Mouse (Mus musculus) forebrain, embryonic 14.5 days (tissue): ENCODE results near the gene Prr3. TPM values are rescaled to one million over a fixed set of nuclear protein-coding genes. Genes with fewer than 3 reads are reported as not detected.

Experiments used
- ATAC-seq: fragments of 200-750 bp; cut with Nextera tagmentation; 2 replicates; pipeline ENCODE4 v1.8.0; 2017; ENCODE audit warnings: mild to moderate bottlenecking, moderate library complexity
- DNase-seq: peaks from one replicate; pipeline ENCODE4 v3.0.0-alpha.2; 2015; ENCODE audit warnings: low spot score
- H3K27ac ChIP-seq: fragments of 300-500 bp; sonication (generic); 2 replicates; pipeline ENCODE4 v1.5.1; 2014; ENCODE audit warnings: low read depth, mild to moderate bottlenecking, control low read depth, low read length, moderate library complexity
- H3K27me3 ChIP-seq: fragments of 300-500 bp; sonication (generic); replicated peaks from 2 replicates; pipeline ENCODE4 v1.6.1; 2014; ENCODE audit warnings: low read length, control low read depth, mixed read lengths; ENCODE audit not compliant: control insufficient read depth, insufficient read depth
- H3K36me3 ChIP-seq: fragments of 300-500 bp; sonication (generic); 2 replicates; pipeline ENCODE4 v1.6.1; 2014; ENCODE audit warnings: low read length, control low read depth; ENCODE audit not compliant: control insufficient read depth, insufficient read depth
- H3K4me1 ChIP-seq: fragments of 300-500 bp; sonication (generic); 2 replicates; pipeline ENCODE4 v1.6.1; 2014; ENCODE audit warnings: antibody characterized with exemption, low read length, control low read depth; ENCODE audit not compliant: control insufficient read depth, insufficient read depth
- H3K4me2 ChIP-seq: fragments of 300-500 bp; sonication (generic); 2 replicates; pipeline ENCODE4 v1.6.1; 2014; ENCODE audit warnings: mild to moderate bottlenecking, control low read depth, low read length
- H3K4me3 ChIP-seq: fragments of 300-500 bp; sonication (generic); 2 replicates; pipeline ENCODE4 v1.5.1; 2014; ENCODE audit warnings: low read depth, low read length, control low read depth
- H3K9ac ChIP-seq: fragments of 300-500 bp; sonication (generic); 2 replicates; pipeline ENCODE4 v1.6.1; 2014; ENCODE audit warnings: mild to moderate bottlenecking, low read length, control low read depth, moderate library complexity
- H3K9me3 ChIP-seq: fragments of 300-500 bp; sonication (generic); replicated peaks from 2 replicates; pipeline ENCODE4 v1.6.1; 2016; ENCODE audit warnings: low read length, control low read depth, mixed read lengths; ENCODE audit not compliant: control insufficient read depth
- WGBS: fragments of 180-500 bp; shearing (Covaris S2); extraction: QIAGEN DNeasy Blood & Tissue Kit; methylation state at CpG from one replicate; pipeline ENCODE4 v1.1.7; 2014; 5-methylcytosine and 5-hydroxymethylcytosine counted together
- polyA plus RNA-seq: library from polyadenylated mRNA; unstranded; fragments of >200 nt; fragmentation: Nextera tagmentation; extraction: Ambion mirVana; gene quantifications from 2 replicates; pipeline ENCODE4 v1.2.1, GENCODE M21; 2014

Gene Prr3
- polyA plus RNA-seq, result 58.5 and 69.8 TPM in 2 replicates

DNA sequence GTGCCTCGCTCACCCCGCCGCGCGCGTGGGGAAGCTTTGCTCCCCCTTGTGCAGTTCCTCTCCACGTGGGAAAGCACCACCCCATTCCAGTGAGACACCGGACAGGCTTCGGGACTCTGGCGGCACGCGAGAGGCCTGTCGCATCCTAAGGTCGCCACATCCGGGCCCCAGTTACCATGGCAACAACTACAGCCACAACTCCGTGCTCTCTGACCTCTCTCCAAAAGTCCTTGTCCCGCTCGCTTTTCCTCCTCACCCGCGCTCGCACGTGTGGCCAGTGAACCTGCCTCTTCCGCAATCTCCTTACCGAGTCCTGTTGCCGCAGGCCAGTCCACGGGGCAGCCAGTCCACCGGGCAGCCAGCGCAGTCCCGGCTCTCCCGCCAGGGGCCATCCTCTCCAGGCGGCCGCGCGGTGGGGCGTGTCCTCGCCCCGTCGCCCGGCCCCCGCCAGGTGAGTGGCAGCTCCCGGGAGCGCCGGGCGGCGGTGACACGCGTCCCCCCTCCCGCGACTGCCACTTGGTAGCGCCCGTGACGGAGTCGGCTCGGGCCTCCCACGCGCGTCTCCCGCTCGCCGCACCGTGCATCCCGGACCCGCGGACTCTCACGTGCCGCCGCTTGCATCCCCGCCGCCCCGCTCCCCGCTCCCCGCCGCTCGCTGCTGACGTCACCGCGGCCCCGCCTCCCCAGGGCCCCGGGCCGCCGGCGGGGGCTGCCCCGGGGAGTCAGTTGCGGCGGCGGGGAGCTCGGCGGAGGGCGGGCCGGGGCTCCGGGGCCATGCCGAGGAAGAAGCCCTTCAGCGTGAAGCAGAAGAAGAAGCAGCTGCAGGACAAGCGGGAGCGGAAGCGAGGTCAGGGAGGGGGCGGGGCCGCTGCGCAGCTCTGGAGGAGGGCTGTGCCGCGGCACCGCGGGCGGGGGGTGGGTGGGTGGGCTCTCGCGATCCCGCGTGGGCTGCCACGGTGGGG is at the start of gene Prr3, which contains the start of gene Gnl1:
Gene Prr3, minus strand, starts transcription at position 836 of the 962 bp plus-strand sequence.
Gene Gnl1, plus strand, starts transcription at position 451 of the 962 bp plus-strand sequence.
- peak within 1 kb of the TSS; percentile 88 for H3K4me2 ChIP-seq
- H3K9ac ChIP-seq, result peak within 1 kb of the TSS; percentile 80
- H3K27me3 ChIP-seq, result no peaks in the 10 kb centered on the region
- peak; percentile 82 for ATAC-seq
- WGBS, result under 1% methylated on average over 87 of the region's 109 CpGs
- no peaks in the 10 kb centered on the region for H3K9me3 ChIP-seq
- DNase-seq, result peak; percentile 93
- H3K36me3 ChIP-seq, result peaks cover 43% of the 10 kb centered on the region
- peak within 1 kb of the TSS; percentile 94 for H3K27ac ChIP-seq
- peak within 1 kb of the TSS; percentile 90 for H3K4me3 ChIP-seq
- peaks cover 14% of the 10 kb centered on the region; the same call in 1 of the 2 replicates for H3K4me1 ChIP-seq

DNA sequence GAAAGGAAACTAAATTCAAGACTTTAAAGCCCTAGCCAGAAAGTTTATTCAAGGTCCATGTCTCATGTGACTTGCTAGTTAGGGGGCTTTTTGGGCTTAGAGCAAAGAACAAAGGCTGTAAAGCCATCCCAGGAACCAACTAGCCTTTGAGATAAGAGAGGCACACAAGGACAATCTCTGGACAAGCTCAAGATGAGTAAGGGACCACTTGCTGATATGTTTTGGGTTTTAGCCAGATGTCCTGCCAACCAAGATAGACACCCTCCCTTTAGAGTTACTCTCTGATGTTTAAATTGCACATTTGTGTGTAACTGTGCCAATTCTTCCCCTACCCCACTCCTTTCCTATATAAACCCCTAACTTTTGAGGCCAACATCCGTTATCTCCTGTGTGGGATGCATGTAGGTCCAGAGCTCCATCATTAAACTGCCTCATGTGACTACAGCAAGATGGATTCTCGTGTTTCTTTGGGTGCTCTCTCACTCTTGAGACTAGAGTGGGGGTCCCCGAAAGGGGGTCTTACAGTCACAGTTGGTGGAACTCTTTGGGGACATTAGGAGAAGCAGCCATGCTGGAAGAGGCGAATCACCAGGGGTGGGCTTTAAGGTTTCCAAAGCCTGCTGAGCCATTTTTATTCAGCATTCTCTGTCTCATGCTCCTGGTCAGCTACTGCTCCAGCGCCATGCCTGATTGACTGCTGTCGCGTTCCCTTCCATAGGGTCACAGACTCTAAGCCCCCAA is 49.0 kb upstream of the Prr3 start:
- no peak overlapping the region for H3K4me3 ChIP-seq
- 90% methylated on average over 7 of the region's 7 CpGs for WGBS
- H3K4me1 ChIP-seq, result no peaks in the 10 kb centered on the region
- ATAC-seq (no peak), DNase-seq (no peak)
- H3K4me2 ChIP-seq, result no peak overlapping the region
- no peaks in the 10 kb centered on the region for H3K36me3 ChIP-seq
- H3K27ac ChIP-seq, result no peak overlapping the region
- no peaks in the 10 kb centered on the region for H3K27me3 ChIP-seq
- no peak overlapping the region for H3K9ac ChIP-seq
- H3K9me3 ChIP-seq, result no peaks in the 10 kb centered on the region

DNA sequence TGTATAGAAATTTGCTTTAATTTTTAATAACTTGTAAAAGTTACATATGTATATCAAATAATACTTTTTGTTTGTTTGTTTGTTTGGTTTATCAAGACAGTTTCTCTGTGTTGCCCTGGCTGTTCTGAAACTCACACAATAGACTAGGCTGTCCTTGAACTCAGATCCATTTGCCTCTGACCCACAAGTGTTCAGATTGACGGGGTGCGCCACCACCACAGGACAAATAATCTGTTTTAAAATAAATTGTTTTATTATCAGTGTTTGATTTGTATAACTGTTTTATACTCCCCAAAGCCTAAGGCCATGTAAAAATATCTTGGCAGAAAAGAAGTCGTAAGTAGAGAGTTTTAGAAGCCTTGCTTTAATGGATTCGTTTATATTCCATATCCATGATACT is 47.6 kb upstream of the Prr3 start:
- DNase-seq (no peak), ATAC-seq (no peak)
- Histone ChIP-seq H3K4me3 (no peak overlapping the region), H3K27me3 (no peaks in the 10 kb centered on the region), H3K36me3 (no peaks in the 10 kb centered on the region), H3K4me2 (no peak overlapping the region), H3K9me3 (no peaks in the 10 kb centered on the region), H3K4me1 (no peaks in the 10 kb centered on the region), H3K9ac (no peak overlapping the region), H3K27ac (no peak overlapping the region)
- 94% methylated on average over 4 of the region's 4 CpGs for WGBS

DNA sequence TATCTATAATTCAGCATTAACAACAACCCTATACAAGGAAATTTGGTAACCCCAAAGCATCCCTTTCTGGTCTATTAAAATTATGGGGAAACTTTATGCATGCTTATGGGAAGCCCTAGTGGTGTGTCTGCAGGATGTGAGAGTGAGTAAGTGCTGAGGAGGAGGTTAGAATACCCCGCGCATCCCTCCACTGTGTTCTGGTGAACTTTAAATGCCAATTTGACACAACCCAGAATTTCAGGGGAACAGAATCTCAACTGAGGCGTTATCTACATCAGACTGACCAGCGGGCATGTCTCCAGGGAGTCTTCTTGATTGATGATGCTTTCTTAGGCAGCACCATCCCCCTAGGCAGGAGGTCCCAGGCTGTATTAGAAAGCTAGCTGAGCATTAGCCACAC is 45.9 kb upstream of the Prr3 start:
- no peak overlapping the region for H3K27ac ChIP-seq
- H3K4me3 ChIP-seq, result no peak overlapping the region
- H3K9me3 ChIP-seq, result no peaks in the 10 kb centered on the region
- H3K9ac ChIP-seq, result no peak overlapping the region
- H3K4me1 ChIP-seq, result no peaks in the 10 kb centered on the region
- WGBS, result 85% methylated on average over 4 of the region's 4 CpGs
- no peak overlapping the region for H3K4me2 ChIP-seq
- ATAC-seq, result no peak
- DNase-seq, result no peak
- no peaks in the 10 kb centered on the region for H3K27me3 ChIP-seq
- no peaks in the 10 kb centered on the region for H3K36me3 ChIP-seq

DNA sequence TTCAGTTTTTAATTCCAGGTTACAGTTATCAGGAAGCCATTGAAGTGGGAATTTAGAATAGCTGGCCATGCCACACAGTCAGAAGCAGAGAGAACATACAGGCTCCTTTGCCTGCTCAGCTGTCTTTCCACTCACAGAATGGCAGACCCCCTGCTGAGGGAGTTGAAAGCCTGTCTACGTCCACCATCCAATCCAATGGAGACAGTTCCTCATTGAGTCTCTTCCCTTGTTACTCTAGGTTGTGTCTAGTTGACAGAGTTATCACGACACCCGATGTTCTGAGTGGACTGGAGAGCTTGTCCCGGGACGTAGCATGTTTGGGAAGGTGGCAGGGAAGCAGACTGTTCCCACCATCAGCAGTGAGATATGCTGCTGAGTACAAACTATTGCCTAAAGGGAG is 45.2 kb upstream of the Prr3 start:
- H3K27ac ChIP-seq, result no peak overlapping the region
- H3K4me1 ChIP-seq, result no peaks in the 10 kb centered on the region
- H3K36me3 ChIP-seq, result no peaks in the 10 kb centered on the region
- H3K9ac ChIP-seq, result no peak overlapping the region
- WGBS, result 60% methylated on average over 5 of the region's 5 CpGs
- no peak overlapping the region for H3K4me3 ChIP-seq
- no peak overlapping the region for H3K4me2 ChIP-seq
- H3K9me3 ChIP-seq, result no peaks in the 10 kb centered on the region
- ATAC-seq, result no peak
- H3K27me3 ChIP-seq, result no peaks in the 10 kb centered on the region
- DNase-seq, result no peak

DNA sequence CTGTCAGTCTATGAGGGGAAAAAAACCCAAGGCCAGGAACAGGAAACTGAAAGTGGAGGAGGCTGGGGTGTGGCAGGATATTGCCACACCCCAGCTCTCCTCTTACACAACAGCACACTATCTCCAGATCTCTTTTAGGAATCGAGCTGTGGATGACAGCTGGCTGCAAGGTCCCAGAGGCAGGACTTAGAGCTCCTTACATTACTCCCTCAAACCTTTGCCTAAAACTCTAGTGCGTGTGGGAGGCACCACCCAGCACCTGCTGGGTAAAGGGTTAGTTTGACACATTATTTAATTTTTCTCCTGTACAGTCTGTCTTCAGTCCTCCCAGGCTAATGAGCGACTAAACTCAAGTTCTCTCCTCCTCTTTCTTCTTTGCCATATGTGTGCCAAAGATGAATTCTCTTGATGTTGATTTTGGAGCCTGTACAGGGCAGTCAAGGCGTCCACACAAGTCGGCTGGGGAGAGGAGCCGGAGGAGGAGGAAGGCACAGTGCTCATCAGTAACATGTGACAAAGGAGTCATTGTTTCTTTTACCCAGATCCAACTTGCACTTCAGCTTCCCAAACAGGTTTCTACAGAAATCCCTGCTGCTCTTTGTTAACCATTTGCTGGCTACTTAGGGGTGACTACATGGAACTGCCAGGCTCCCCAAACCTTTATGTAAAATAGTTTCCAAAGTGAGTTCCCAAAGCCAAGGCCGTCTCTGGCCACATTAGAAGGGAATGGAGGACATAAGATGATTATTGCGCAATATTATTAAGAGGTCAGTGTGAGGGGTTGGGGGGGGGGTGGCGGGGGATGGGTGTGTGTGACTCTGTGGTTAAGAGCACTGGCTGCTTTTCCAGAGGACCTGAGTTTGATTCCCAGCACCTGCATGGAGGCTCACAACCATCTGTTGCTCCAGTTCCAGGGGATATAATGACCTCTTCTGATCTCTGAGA is 43.9 kb upstream of the Prr3 start:
- H3K36me3 ChIP-seq, result no peaks in the 10 kb centered on the region
- WGBS, result 60% methylated on average over 9 of the region's 9 CpGs
- H3K4me2 ChIP-seq, result no peak overlapping the region
- ATAC-seq (no peak), DNase-seq (no peak)
- H3K27me3 ChIP-seq, result no peaks in the 10 kb centered on the region
- H3K4me1 ChIP-seq, result no peaks in the 10 kb centered on the region
- no peak overlapping the region for H3K9ac ChIP-seq
- no peaks in the 10 kb centered on the region for H3K9me3 ChIP-seq
- H3K27ac ChIP-seq, result no peak overlapping the region
- no peak overlapping the region for H3K4me3 ChIP-seq

DNA sequence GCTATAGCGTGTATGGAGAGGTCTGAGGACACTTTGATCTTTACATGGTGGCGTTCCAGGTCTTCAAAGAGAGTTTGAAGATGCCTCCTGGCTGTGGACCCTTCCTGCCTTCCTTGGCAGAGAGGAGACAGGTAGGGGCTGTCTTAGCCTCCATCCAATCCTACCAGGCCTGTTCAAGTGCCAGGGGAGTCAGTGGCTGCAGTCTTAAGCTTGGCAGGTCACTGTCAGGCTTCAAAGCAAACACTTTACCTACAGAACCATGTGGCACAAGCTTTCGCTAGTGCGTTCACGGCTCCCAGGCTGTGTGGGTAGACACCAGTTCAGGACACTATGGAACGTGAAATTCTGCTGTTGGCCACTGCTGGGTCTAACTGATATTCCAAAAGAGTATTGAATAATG is 42.9 kb upstream of the Prr3 start:
- Histone ChIP-seq H3K4me2 (no peak overlapping the region), H3K9ac (no peak overlapping the region), H3K9me3 (no peaks in the 10 kb centered on the region), H3K27ac (no peak overlapping the region), H3K4me3 (no peak overlapping the region), H3K27me3 (no peaks in the 10 kb centered on the region), H3K4me1 (no peaks in the 10 kb centered on the region), H3K36me3 (no peaks in the 10 kb centered on the region)
- ATAC-seq (no peak), DNase-seq (no peak)
- WGBS, result 92% methylated on average over 6 of the region's 6 CpGs

DNA sequence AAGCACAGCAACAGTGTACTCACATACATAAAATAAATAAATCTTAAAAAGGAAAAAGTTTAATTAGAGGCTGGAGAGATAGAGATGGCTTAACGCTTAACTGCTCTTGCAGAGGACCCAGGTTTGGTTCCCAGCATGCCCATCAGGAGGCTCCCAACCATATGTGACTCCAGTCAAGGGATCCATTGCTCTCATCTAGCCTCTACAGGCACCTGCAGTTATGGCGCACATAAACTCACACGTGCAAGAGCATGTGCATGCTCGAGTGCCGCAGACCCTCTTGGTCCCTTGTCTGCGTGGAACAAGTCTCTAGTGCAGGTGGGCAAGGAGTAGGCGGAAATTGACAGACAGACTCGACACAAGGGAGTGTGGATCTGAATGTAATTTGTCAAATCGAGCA is 42.1 kb upstream of the Prr3 start:
- Histone ChIP-seq H3K4me2 (no peak overlapping the region), H3K9ac (no peak overlapping the region), H3K9me3 (no peaks in the 10 kb centered on the region), H3K4me3 (no peak overlapping the region), H3K36me3 (no peaks in the 10 kb centered on the region), H3K27ac (no peak overlapping the region), H3K4me1 (no peaks in the 10 kb centered on the region), H3K27me3 (no peaks in the 10 kb centered on the region)
- no peak for ATAC-seq
- 94% methylated on average over 9 of the region's 9 CpGs for WGBS
- no peak for DNase-seq
